Mouse (Mus musculus): ENCODE results near the gene Pira2. TPM values are rescaled to one million over a fixed set of nuclear protein-coding genes. Genes with fewer than 3 reads are reported as not detected.
"Not testable (repeated sequence)": the region's sequence is repeated elsewhere in the genome, so short reads cannot be mapped to it uniquely, and the experiment has no call there.

The Pira2 gene
- total RNA-seq (2017), result 0.05 and 0.64 TPM in 2 replicates

DNA sequence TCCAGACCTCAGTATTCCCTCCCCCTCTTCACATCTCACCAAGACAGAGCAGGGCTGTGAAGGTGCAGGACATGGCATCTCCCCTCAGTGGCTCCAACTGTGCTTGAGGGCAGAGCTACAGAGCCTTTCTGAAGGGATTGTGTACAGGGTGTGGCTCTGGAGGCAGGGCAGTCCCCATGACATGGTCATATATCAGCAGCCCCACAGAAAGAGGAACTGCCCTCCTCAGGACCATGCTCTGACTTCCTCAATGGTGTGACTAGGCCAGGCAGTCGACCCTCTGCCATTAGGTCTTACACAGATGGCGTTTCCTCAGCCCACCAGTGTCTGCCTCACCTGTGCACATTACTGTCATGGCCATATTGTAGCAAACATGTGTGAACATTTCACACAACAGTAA lies at the start of gene Pira2:
TSS of gene Pira2 (minus strand) at position 101 of the 400 bp plus-strand sequence.
- not testable (repeated sequence) for ATAC-seq (replicated peaks; ENCODE audit: low read depth, poor library complexity, severe bottlenecking)

GRCm38 (mm10) chr7:3875032-3875431 lies 30.2 kb upstream of the Pira2 start:
- ATAC-seq (replicated peaks; ENCODE audit: low read depth, poor library complexity, severe bottlenecking), result not testable (repeated sequence)

GRCm38 (mm10) chr7:3837854-3838253 lies 7.0 kb downstream of the Pira2 start:
- ATAC-seq (replicated peaks; ENCODE audit: low read depth, poor library complexity, severe bottlenecking), result not testable (repeated sequence)

GRCm38 (mm10) chr7:3830633-3831032 lies 14.2 kb downstream of the Pira2 start:
- ATAC-seq (replicated peaks; ENCODE audit: low read depth, poor library complexity, severe bottlenecking), result not testable (repeated sequence)

- ATAC-seq (replicated peaks; ENCODE audit: low read depth, poor library complexity, severe bottlenecking), result not testable (repeated sequence)
Observed at GRCm38 (mm10) chr7:3825599-3825998, 19.3 kb downstream of the Pira2 start, which contains the start of gene Gm15448. TSS of gene Gm15448 (minus strand) at chr7:3825687.

GRCm38 (mm10) chr7:3811912-3812311 lies 32.9 kb downstream of the Pira2 start:
- not testable (repeated sequence) for ATAC-seq (replicated peaks; ENCODE audit: low read depth, poor library complexity, severe bottlenecking)

GRCm38 (mm10) chr7:3802935-3803334 lies 41.9 kb downstream of the Pira2 start:
- ATAC-seq (replicated peaks; ENCODE audit: low read depth, poor library complexity, severe bottlenecking), result not testable (repeated sequence)

- 0 out of 2 replicates have a peak, but pooled peaks have one; percentile 36 for ATAC-seq (replicated peaks; ENCODE audit: low read depth, poor library complexity, severe bottlenecking)
Observed at GRCm38 (mm10) chr7:3799940-3800339, 44.9 kb downstream of the Pira2 start.

DNA sequence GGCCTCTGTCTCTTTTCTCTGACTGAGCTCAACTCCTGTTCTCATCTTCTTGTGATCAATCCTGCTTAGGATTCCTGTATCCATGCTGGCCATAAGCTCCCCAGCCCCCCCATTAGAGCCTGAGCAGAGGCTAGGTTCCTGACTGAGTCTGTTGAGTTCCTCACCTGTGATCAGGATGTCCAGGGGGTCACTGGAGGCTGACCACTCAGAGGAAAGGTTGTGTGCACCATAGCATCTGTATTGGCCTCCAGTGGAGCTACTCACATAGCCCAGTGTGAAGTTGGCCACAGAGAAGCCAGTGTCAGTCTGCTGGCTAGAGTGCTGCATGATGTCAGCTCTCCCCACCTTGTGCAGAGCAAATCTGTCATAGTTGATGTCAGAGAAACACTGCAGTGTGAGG lies 48.6 kb downstream of the Pira2 start:
- ATAC-seq (replicated peaks; ENCODE audit: low read depth, poor library complexity, severe bottlenecking), result not testable (repeated sequence)

Other genes with a start within 250 kb of the Pira2 start
- not detected in 2 replicates for gene Oscar, start 228.9 kb downstream of the Pira2 start, total RNA-seq (2017)
- 132 and 142 TPM in 2 replicates for gene Ndufa3, start 227.7 kb downstream of the Pira2 start, total RNA-seq (2017)
- 30.3 and 32.8 TPM in 2 replicates for gene Tfpt, start 215.1 kb downstream of the Pira2 start, total RNA-seq (2017)
- 103 and 108 TPM in 2 replicates for gene Prpf31, start 215.1 kb downstream of the Pira2 start, total RNA-seq (2017)
- 22.7 and 48.4 TPM in 2 replicates for gene Cnot3, start 199.8 kb downstream of the Pira2 start, total RNA-seq (2017)
- gene Leng1, start 179.2 kb downstream of the Pira2 start, total RNA-seq (2017), result 12.4 and 13.9 TPM in 2 replicates
- gene Tmc4, start 167.5 kb downstream of the Pira2 start, total RNA-seq (2017), result 2.8 and 3.5 TPM in 2 replicates
- 22.9 and 29.2 TPM in 2 replicates for gene Tsen34, start 152.2 kb downstream of the Pira2 start, total RNA-seq (2017)
- gene Mboat7, start 151.5 kb downstream of the Pira2 start, total RNA-seq (2017), result 23.5 and 37.0 TPM in 2 replicates
- gene Rps9, start 141.1 kb downstream of the Pira2 start, total RNA-seq (2017), result 1,976 and 2,051 TPM in 2 replicates
- gene Pirb, start 124.7 kb downstream of the Pira2 start, total RNA-seq (2017), result 1.3 and 1.7 TPM in 2 replicates
- gene Gm15448, start 19.4 kb downstream of the Pira2 start, total RNA-seq (2017), result 0.53 TPM in 1 of 2 replicates, not detected in the other
- 0.64 TPM in 1 of 2 replicates, not detected in the other for gene Gm14548, start 53.1 kb upstream of the Pira2 start, total RNA-seq (2017)
- 0.37 TPM in 1 of 2 replicates, not detected in the other for gene Lilra6, start 70.5 kb upstream of the Pira2 start, total RNA-seq (2017)
- gene Lair1, start 218.2 kb upstream of the Pira2 start, total RNA-seq (2017), result 19.7 and 23.0 TPM in 2 replicates

All from common myeloid progenitor, adult 5-6 weeks (primary cell).